Mouse (Mus musculus) heart, adult 11 months (tissue): ENCODE measurements around the gene Bco1.

ENCODE experiments used
- DNase-seq: peaks from one replicate; pipeline ENCODE4 v3.0.0; 2022

Bco1 gene

DNA sequence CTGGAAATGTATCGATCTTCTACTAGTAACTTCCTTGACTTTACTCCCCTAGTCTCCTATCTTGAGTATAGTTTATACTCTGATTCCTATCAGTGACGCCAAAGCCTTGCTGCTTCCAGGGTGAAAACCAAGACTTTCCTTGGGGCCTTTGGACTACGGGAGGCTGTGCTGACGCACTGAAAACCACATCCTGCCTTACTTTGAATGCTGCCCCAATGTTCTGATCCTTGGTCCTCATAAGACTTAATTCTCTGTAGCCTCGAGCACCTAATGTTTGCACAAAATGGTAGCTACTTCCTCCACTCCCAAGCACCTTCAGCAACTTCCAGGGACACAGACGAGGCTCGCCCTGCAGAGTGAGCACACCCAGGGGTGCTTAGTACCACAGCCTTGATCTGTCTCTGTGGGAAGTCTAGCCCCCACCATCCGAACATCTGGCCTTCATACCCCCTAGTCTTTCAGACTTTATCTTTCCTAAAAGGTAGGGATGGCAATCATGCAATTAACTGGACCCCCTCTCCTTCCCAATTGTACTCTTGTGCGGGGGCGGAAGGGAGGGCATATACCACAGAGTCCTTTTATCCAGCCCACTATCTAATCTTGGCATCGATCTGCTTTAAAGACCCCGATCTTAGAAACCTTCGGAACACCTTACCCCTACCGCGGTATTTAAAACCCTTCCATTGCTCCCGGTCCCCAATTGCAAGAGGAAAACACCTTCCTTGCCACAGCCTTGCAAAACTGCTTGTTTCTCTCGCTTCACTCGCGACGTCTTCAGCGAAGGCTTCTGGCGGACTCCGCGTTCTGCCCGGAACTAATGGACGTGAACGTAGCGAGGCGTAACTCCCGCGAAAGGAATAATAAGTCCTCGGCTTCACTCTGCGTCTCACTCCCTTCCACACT, 61.5 kb downstream of the Bco1 start:
- DNase-seq: peak; percentile 82

DNA sequence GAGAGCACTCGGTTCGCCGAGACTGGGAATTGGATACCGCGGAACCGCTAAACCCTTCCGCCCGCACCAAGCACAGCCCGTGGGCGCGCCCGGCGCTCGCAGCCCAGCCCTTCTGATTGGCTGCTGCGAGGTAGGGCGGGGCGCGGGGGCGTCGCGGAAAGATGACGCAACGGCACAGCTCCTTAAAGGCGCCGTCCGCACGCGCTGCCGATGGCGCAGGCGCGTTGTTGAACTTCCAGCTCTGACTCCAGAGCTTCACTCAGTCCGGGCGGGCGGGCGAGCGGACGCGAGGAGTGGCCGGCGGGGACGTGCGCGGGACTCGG, 62.1 kb downstream of the Bco1 start:
- DNase-seq: peak; percentile 99

DNA sequence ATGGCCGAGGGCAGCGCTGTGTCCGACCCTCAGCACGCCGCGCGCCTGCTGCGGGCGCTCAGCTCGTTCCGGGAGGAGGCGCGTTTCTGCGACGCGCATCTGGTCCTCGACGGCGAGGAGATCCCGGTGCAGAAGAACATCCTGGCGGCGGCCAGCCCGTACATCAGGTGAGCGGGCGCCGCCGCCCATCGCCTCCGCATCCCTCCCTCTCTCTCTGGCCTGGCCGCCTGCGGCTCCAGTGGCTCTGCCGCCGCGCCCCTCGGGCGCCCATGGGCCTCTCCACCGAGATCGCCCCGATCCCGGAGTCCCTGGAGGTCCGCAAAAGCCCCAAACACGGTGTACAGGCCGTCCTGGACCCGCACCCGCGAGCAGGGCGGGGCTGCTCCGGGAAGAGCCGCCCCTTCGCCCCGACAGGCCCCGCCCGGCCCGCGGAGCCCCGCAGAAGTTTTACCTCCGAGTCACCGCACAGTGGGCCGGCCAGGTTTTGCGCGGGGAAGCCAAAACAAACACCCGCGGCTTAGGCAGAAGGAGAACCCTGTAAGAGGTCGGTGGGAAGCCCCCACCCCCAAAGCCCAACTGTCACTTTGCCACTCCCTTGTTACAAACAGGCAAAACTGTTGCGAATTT, 62.6 kb downstream of the Bco1 start, which contains the start of gene Gan:
Gene Gan, plus strand, starts transcription at position 1 of the 627 bp plus-strand sequence.
- no peak for DNase-seq

DNA sequence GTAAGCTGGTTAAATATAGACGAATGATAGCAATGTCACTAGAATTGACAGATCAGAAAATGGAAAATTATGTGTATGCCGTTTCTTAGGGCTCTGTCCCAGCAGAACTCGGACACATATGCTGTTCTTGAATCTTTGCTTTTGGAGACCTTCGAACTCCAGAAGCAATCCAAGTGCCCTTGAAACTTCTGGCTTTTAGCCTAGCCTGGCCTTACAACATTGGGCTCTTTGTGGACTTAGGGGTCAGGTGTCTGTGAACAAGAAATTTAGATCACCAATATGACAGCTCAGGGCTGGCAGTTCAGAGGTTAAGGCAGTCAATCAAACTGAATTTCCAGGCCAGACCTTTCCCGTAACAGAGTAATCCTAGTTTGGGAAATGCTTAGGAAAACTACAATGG, 63.4 kb downstream of the Bco1 start:
- DNase-seq: peak; percentile 74

DNA sequence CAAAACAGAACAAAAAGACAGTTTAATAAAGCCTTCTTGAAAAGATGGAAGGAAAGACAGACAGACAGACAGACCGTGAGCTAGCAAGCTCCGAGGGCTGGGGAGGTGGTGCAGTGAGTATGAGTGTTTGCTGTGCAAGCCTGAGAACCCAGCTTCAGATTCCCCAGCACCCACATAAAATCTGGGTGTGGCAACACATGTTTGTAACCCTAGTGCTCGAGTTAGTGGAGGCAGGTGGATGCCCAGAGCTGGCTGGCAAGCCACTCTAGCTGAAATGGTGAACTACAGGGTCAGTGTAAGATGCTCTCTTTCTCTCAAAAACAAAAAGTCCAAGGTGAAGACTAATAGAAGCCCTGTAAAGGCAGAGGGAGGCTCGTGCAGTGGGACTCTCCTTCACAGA, 69.3 kb downstream of the Bco1 start:
- no peak for DNase-seq

DNA sequence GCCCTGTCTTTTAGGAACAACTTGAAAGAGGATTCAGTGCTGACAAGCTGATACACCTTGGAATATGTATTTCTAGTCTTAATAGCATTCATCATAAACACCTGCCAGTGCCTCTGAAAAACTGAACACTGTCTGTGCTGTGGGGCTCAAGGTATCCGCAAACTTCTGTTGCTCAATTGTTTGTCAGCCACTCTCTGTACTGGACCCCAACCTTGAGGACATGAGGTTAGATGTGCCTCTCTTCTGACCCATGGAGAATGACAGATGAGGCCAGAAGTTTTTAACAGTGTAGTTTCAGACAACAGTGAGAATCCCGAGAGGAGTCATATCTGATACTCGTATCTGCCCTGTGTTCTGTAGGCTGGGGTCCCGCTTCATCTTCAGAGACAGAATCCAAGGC, 69.9 kb downstream of the Bco1 start:
- no peak for DNase-seq

DNA sequence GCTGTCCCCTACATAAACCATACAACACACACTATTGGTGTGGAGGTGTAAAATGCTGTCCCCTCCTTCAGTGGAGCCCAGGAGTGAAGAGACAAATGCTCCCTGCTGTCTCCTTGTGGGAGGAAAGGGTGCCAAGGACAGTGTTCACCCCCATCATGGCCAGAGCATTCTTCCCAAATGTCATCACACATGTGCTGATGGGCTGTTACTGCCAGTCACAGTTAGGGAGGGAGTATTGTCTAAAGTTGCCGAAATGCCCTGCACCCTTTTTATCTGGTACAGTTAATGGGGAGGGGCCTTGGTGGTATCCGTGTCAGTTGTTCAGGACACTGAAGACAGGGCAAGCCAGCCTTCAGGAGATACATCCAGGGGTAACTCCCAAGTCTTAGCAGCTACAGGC, 70.9 kb downstream of the Bco1 start:
- no peak for DNase-seq

DNA sequence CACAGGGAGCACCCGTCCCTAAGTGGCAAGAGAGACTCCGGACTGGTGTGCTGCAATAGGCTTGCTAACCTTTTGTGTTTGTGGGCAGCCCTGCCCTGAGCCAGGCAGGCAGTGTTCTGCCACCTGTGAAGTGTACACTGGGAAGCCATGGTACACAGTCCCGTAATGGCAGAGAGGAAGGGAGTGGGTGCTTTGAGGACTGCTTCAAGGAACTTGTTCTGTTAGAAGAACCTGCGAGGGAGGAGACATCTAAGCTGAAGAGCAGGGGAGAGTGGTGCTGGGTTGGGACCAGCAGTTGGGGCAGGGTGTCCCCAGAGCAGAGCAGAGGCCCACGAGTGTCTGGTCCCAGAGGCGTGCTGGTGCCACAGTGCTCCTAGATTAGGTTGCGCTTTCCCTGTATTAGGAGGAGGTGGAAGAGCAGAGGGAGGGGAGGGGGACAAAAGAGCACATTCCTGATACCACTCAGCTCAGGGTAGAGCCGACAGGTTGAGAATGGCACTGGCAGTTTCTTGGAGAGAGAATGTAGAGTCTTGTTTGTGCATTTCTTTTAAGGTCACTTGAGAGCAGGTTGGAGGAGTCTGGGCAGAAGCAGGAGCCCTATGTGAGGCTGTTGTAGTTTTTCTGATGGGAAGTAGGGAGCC, 71.7 kb downstream of the Bco1 start:
- DNase-seq: no peak

DNA sequence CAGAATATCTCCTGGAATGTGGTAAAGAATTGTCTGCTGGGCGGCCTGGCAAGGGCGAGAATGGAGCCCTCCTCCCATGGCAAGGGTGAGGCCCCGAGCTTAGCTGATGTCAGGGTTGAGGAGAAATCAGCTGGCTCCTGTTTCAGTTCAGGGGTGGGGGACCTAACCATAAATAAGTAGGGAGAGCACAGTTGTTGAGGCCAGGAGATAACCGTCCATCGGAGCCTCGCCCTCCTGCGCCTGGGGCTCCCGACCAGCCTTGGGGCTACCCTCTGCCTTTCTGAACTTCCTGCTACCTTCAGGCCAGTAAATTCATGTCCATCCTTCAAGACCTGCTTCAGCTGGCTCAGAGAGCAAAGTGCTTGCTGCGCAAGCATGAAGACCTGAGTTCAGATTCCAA, 72.7 kb downstream of the Bco1 start:
- DNase-seq: no peak

DNA sequence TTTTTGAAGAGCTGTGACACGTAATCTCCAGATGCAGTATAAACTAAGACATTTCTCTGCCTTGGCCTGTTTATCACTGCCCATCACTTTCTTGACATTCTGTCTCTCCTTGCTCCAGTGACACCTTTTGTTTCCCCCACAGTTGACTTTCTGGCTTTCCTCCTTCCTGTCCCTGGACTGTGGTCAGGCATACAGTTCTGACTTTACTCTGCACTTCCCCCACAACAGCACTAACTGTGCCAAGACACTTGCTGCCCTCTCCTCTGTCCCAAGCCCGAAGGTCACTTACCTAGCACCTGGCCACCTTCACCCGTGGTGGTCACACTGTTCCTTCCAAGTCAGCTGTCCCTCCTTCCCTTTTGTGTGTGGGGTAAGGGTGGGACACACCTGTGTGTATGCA, 76.2 kb downstream of the Bco1 start:
- no peak for DNase-seq

DNA sequence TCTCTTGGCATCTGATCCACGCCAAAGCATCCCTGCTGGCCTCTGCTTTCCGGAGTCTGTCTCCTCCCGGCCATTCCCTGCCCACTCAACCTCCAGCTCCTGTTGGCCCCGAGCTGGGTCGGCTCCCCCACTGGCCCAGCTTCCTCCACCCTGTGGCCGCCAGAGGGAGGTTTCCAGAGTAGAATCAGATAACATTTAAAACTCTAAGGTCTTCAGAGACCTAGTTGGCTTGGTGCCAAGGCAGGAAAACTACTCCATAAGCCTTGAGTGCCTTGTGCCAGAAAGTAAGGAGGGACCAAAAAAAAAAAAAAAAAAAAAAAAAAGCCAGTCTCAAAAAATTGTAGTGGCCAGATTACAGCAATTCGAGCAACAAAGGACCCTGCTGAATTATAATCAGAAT, 77.2 kb downstream of the Bco1 start:
- DNase-seq: peak; percentile 97

DNA sequence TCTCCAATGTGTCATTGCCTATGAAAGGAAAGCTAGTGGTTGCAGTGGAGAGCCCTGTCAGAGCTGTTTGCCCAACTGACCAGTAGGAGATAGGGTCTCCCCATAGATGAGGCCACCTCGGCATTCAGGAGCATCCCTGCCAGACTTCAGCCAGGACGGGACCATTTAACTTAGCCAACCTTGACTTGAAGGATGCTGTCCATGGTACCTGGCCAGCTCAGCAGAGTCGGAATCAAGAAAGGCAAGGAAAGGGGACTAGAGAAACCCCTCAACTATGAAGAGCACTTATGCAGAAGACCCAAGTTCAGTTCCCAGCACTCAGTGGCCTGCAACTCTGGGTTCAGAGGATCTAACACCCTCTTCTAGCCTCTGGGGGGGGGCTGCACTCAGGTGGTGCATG, 78.0 kb downstream of the Bco1 start:
- no peak for DNase-seq

DNA sequence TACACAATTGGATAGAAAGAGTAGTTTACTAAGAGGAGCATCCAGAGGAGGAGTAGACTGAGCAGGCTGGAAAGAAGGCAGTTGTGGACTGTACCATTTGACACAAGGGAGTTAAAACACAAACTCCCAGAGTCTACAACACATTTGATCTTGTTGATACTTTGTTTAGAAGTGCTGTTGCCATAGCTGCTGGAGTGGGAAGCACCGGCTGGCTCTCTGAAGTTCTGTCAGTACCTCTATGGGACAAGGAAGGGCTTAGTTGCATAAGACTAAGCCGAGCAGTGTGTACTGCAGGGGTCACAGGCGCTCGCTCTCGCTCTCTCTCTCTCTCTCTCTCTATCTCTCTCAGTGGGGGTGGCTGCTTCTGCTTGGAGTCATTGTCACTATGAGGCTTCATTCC, 78.9 kb downstream of the Bco1 start:
- no peak for DNase-seq

DNA sequence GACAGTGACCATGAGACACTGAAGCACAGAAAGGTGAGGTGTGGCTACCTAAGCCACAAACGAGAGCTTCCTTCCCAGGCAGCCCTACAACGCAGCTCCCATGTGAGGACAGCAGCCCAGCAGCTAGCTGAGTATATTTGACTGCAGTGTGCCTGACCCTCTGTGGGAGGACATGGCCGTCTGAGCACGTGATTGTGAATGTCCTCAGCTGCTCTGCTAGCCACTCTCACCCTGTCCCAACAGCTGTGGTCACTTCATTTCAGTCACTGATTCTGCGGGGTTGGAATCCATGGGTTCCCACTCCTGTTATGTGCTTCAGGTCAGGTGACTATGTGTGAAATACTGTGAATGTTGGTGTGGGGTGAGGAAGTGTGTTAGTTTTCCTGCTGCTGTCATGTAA, 80.7 kb downstream of the Bco1 start:
- peak; percentile 87 for DNase-seq

DNA sequence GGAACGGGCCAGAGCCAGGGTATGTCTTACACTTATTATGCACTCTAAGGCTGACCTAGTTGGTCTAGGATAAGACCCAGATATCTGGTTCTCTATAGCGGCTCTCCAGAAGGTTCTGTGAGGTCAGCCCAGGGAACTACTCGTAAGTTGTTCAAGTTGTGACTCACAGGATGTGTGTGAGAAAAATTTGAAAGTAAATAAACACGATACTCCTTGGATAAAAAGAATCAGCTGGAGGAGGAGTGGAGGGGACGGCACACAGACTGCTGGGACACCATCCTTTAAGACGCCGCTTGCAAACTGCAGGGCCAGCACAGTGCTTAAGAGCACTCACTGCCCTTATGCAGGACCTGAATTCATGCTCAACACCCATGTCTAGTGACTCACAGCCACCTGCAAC, 81.6 kb downstream of the Bco1 start:
- DNase-seq: no peak

DNA sequence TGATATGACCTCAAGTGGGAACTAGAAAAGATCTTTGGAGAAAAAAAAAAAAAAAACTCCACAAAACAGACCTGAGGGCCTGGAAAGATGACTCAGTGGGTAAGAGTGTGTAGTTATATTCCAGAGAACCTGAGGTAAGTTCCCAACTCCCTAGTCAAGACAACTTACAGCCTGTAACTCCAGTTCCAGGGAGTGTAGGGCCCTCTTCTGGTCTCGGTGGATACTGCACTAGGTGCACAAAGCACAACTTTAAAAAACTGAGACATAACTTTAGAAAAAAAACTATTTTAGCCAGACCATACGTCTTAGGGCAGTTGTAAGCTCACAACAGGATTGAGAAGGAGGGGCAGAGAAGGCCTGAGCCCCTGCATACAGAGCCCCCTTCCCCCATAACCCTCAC, 82.4 kb downstream of the Bco1 start:
- no peak for DNase-seq

DNA sequence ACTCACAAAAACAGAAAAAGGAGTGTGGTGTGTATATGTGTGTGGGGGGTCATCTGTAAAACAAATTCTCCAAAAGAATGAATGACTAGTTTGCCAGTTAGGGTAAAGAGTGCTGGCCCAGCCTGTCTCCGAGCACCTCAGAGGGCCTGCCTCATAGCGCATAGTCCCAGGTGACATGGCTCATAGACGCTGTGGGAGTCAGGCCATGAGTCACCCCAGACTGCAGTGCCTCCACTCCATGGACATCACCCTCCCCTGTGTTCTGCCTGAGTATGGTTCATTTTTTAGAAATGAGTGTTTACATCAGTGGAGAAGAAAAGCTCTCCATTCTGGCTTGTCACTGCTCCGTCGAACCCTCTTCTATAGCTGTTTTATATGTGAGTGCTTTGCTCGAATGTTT, 83.0 kb downstream of the Bco1 start:
- DNase-seq: no peak

DNA sequence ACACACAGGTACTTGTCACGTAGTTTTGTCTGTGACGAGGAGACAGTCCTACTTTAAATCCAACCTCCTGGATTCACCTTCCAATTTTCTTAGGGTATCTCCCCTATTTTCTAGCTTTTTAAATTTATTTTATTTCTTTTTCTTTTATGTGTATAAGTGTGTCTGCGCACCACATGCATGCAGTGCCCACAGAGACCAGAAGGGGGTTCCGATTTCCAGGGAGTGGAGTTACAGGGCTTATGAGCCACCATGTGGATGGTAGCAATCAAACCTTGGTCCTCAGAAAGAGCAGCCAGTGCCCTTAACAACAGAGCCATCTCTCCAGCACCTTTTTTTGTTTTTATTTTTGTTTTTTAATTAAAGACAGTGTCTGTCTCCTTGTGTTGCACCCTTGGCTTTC, 87.1 kb downstream of the Bco1 start:
- DNase-seq: no peak
